Mouse (Mus musculus) heart, adult 2 months (tissue): ENCODE data around the gene Gm49321.

ENCODE experiments used
- CTCF ChIP-seq: fragments of 200-600 bp; IDR thresholded peaks from 2 replicates; pipeline ENCODE4 v1.8.1; 2022; ENCODE audit warnings: antibody characterized with exemption, mild to moderate bottlenecking, moderate library complexity
- EP300 ChIP-seq: fragments of 200-500 bp; IDR thresholded peaks from 2 replicates; pipeline ENCODE4 v1.6.1; 2011; ENCODE audit warnings: low read depth, low read length, control low read depth; ENCODE audit not compliant: insufficient read depth
- POLR2A ChIP-seq: fragments of 200-500 bp; IDR thresholded peaks from 2 replicates; pipeline ENCODE4 v1.6.1; 2011; ENCODE audit warnings: mild to moderate bottlenecking, low read depth, low read length, control low read depth; ENCODE audit not compliant: insufficient read depth

GRCm38 (mm10) chr12:74015491-74015890 is 78.0 kb downstream of the Gm49321 start:
- TF ChIP-seq CTCF (no peak), POLR2A (no peak), EP300 (no peak)
